Mouse (Mus musculus): Measurements from ENCODE around the gene 4933415A04Rik. TPM values are rescaled to one million over a fixed set of nuclear protein-coding genes. Genes with fewer than 3 reads are reported as not detected.

Gene 4933415A04Rik
- polyA plus RNA-seq, 1 experiment: 0.30 TPM

DNA sequence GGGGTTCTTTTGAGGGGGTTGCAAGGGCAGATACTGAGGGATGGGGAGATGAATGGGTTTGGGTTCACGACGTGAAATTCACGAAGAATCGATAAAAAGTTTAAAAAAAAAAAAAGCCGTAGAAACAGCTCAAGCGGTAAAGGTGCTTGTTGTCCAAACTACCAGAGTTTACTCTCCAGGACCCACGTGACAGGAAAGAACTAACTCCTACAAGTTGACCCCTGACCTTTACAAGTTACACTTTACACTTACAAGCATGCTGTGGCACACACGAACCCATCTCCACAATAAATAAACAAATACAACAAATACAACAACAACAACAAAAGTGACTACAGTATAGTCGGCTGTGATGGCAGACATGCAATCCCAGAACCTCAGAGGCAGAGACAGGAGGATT is 44.8 kb downstream of the 4933415A04Rik start:
- no peaks in the 10 kb centered on the region for H3K27me3 ChIP-seq (replicated peaks; ENCODE audit: control insufficient read depth, insufficient read depth, low read length)
- no peak overlapping the region for H3K4me3 ChIP-seq (ENCODE audit: insufficient read depth, low read depth, low read length)
- peak; percentile 59 for DNase-seq
- TF ChIP-seq CTCF (conservative IDR thresholded peaks at IDR 0.05; ENCODE audit: insufficient read depth, insufficient read length, low read depth, low read length) (no peak), POLR2A (IDR thresholded peaks at IDR 0.05; ENCODE audit: low read depth, low read length) (no peak)
- 56% methylated on average over 9 of the region's 9 CpGs for WGBS
- peaks cover 30% of the 10 kb centered on the region for H3K4me1 ChIP-seq (ENCODE audit: control insufficient read depth, insufficient read depth, low read length)
- no peaks in the 10 kb centered on the region for H3K36me3 ChIP-seq (ENCODE audit: control insufficient read depth, insufficient read depth, low read length)
- no peak overlapping the region for H3K27ac ChIP-seq (ENCODE audit: insufficient read depth, low read depth, low read length)

- H3K36me3 ChIP-seq (ENCODE audit: control insufficient read depth, insufficient read depth, low read length): no peaks in the 10 kb centered on the region
- no peak overlapping the region for H3K27ac ChIP-seq (ENCODE audit: insufficient read depth, low read depth, low read length)
- DNase-seq: peak; percentile 51
- WGBS: 58% methylated on average over 4 of the region's 4 CpGs
- H3K4me3 ChIP-seq (ENCODE audit: insufficient read depth, low read depth, low read length): no peak overlapping the region
- peaks cover 22% of the 10 kb centered on the region for H3K4me1 ChIP-seq (ENCODE audit: control insufficient read depth, insufficient read depth, low read length)
- TF ChIP-seq POLR2A (IDR thresholded peaks at IDR 0.05; ENCODE audit: low read depth, low read length) (no peak), CTCF (conservative IDR thresholded peaks at IDR 0.05; ENCODE audit: insufficient read depth, insufficient read length, low read depth, low read length) (no peak)
- H3K27me3 ChIP-seq (replicated peaks; ENCODE audit: control insufficient read depth, insufficient read depth, low read length): no peaks in the 10 kb centered on the region
Measured at GRCm38 (mm10) chr11:43632566-43632965, 45.7 kb downstream of the 4933415A04Rik start.

DNA sequence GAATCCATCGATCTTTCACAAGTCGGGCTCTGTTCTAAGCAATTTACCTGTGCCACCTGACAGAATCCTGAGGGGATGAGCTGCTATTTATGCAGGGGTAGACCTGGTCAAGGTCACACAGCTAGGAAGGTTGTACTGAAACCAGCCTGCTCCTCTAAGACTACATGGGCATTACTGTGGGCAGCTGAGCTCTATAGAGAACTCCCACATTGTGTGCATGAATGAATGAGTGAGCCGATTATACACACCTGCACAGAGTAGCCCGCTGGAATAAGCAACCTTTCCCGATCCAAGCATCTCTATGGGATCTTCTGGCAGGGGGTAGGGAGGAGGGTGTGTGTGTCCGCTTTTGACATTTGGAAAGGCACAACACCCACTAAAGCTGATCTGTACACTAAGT is 46.3 kb downstream of the 4933415A04Rik start:
- 82% methylated on average over 6 of the region's 6 CpGs for WGBS
- H3K27ac ChIP-seq (ENCODE audit: insufficient read depth, low read depth, low read length): no peak overlapping the region

GRCm38 (mm10) chr11:43633658-43634401 is 47.0 kb downstream of the 4933415A04Rik start:
- Histone ChIP-seq H3K4me3 (ENCODE audit: insufficient read depth, low read depth, low read length) (no peak overlapping the region), H3K27ac (ENCODE audit: insufficient read depth, low read depth, low read length) (no peak overlapping the region), H3K4me1 (ENCODE audit: control insufficient read depth, insufficient read depth, low read length) (peaks cover 25% of the 10 kb centered on the region), H3K36me3 (ENCODE audit: control insufficient read depth, insufficient read depth, low read length) (no peaks in the 10 kb centered on the region), H3K27me3 (replicated peaks; ENCODE audit: control insufficient read depth, insufficient read depth, low read length) (no peaks in the 10 kb centered on the region)
- 19% methylated on average over 19 of the region's 19 CpGs for WGBS
- TF ChIP-seq CTCF (conservative IDR thresholded peaks at IDR 0.05; ENCODE audit: insufficient read depth, insufficient read length, low read depth, low read length): no peak
- TF ChIP-seq POLR2A (IDR thresholded peaks at IDR 0.05; ENCODE audit: low read depth, low read length): no peak
- DNase-seq: peak; percentile 90

More for the DNA sequence above, 46.3 kb downstream of the 4933415A04Rik start:
- Histone ChIP-seq H3K4me1 (ENCODE audit: control insufficient read depth, insufficient read depth, low read length) (peaks cover 24% of the 10 kb centered on the region), H3K4me3 (ENCODE audit: insufficient read depth, low read depth, low read length) (no peak overlapping the region), H3K36me3 (ENCODE audit: control insufficient read depth, insufficient read depth, low read length) (no peaks in the 10 kb centered on the region), H3K27me3 (replicated peaks; ENCODE audit: control insufficient read depth, insufficient read depth, low read length) (no peaks in the 10 kb centered on the region)
- no peak for DNase-seq
- TF ChIP-seq CTCF (conservative IDR thresholded peaks at IDR 0.05; ENCODE audit: insufficient read depth, insufficient read length, low read depth, low read length) (no peak), POLR2A (IDR thresholded peaks at IDR 0.05; ENCODE audit: low read depth, low read length) (no peak)

DNA sequence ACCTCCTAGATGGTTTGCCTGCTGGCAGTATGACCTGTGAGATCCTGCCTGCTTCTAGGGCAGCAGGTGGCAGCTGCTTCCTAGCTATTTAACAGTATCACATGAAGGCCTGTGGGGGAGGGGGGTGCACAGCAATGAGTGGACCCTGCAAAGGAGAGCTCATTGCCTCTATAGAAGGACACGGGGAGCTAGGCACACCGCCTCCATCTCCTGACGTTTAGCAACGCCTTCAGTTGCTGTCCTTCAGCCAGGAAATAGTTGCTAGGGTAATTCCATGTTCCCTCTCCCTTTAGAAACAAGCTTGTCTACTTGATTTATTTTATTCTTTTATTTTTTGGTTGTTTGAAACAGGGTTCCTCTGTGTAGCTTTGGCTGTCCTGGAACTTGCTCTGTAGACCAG is 49.9 kb downstream of the 4933415A04Rik start:
- H3K27me3 ChIP-seq (replicated peaks; ENCODE audit: control insufficient read depth, insufficient read depth, low read length): no peaks in the 10 kb centered on the region
- no peak for DNase-seq
- no peak overlapping the region for H3K4me3 ChIP-seq (ENCODE audit: insufficient read depth, low read depth, low read length)
- 62% methylated on average over 4 of the region's 4 CpGs for WGBS
- no peak overlapping the region for H3K27ac ChIP-seq (ENCODE audit: insufficient read depth, low read depth, low read length)
- peaks cover 20% of the 10 kb centered on the region for H3K4me1 ChIP-seq (ENCODE audit: control insufficient read depth, insufficient read depth, low read length)
- H3K36me3 ChIP-seq (ENCODE audit: control insufficient read depth, insufficient read depth, low read length): no peaks in the 10 kb centered on the region
- TF ChIP-seq CTCF (conservative IDR thresholded peaks at IDR 0.05; ENCODE audit: insufficient read depth, insufficient read length, low read depth, low read length): no peak
- TF ChIP-seq POLR2A (IDR thresholded peaks at IDR 0.05; ENCODE audit: low read depth, low read length): no peak

DNA sequence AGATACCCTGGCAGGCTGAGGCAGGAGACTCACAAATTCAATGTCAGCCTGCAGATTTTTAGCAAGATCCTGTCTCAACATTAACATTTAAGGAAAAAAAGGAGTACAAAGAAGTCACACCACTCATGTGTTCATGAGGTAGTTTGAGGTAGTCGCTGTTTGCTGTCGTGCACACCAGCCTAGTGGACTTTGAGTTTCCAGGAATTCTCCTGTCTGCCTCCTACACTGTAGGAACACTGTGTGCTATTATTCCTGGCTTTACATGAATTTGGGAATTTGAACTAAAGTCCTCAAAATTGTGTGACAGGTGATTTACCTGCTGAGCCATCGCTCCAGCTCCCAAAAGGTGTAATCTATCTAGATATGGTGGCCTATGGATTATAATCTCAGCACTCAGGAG is 51.6 kb downstream of the 4933415A04Rik start:
- no peaks in the 10 kb centered on the region for H3K36me3 ChIP-seq (ENCODE audit: control insufficient read depth, insufficient read depth, low read length)
- H3K27me3 ChIP-seq (replicated peaks; ENCODE audit: control insufficient read depth, insufficient read depth, low read length): no peaks in the 10 kb centered on the region
- H3K4me3 ChIP-seq (ENCODE audit: insufficient read depth, low read depth, low read length): no peak overlapping the region
- DNase-seq: peak; percentile 81
- WGBS: 64% methylated on average over 3 of the region's 3 CpGs
- TF ChIP-seq POLR2A (IDR thresholded peaks at IDR 0.05; ENCODE audit: low read depth, low read length): no peak
- TF ChIP-seq CTCF (conservative IDR thresholded peaks at IDR 0.05; ENCODE audit: insufficient read depth, insufficient read length, low read depth, low read length): no peak; the same call in 1 of the 2 replicates
- peak overlapping the region; percentile 44; the same call in 1 of the 2 replicates for H3K27ac ChIP-seq (ENCODE audit: insufficient read depth, low read depth, low read length)
- H3K4me1 ChIP-seq (ENCODE audit: control insufficient read depth, insufficient read depth, low read length): peaks cover 9% of the 10 kb centered on the region

Other genes starting within 250 kb of the 4933415A04Rik start
- 33.6 and 45.4 TPM in 2 replicates for gene Pttg1, start 160.8 kb upstream of the 4933415A04Rik start, polyA plus RNA-seq (2012; rRNA removed)
- 3.4 and 5.5 TPM in 2 replicates for gene Slu7, start 153.3 kb upstream of the 4933415A04Rik start, polyA plus RNA-seq (2012; rRNA removed)
- 15.3 and 15.4 TPM in 2 replicates for gene C1qtnf2, start 112.8 kb upstream of the 4933415A04Rik start, polyA plus RNA-seq (2012; rRNA removed)
- gene Ccnjl, start 58.3 kb upstream of the 4933415A04Rik start, polyA plus RNA-seq (2012; rRNA removed): 1.0 and 1.1 TPM in 2 replicates
- not detected in 2 replicates for gene Fabp6, start 14.5 kb downstream of the 4933415A04Rik start, polyA plus RNA-seq (2012; rRNA removed)
- 10.8 and 12.1 TPM in 2 replicates for gene Pwwp2a, start 95.0 kb downstream of the 4933415A04Rik start, polyA plus RNA-seq (2012; rRNA removed)
- 15.3 and 15.4 TPM in 2 replicates for gene Ttc1, start 161.0 kb downstream of the 4933415A04Rik start, polyA plus RNA-seq (2012; rRNA removed)

All from kidney, adult 2 months (tissue).